Mouse (Mus musculus) liver, postnatal 0 days (tissue): ENCODE measurements around the gene Irf2bpl. TPM values are rescaled to one million over a fixed set of nuclear protein-coding genes. Genes with fewer than 3 reads are reported as not detected.

Source experiments
- ATAC-seq: fragments of 200-750 bp; cut with Nextera tagmentation; 2 replicates; pipeline ENCODE4 v1.8.0; 2017; ENCODE audit warnings: mild to moderate bottlenecking, moderate library complexity
- DNase-seq: peaks from one replicate; pipeline ENCODE4 v3.0.0-alpha.2; 2016
- H3K27ac ChIP-seq: fragments of 300-500 bp; sonication (generic); 2 replicates; pipeline ENCODE4 v1.5.1; 2014; ENCODE audit warnings: antibody characterized with exemption, moderate library complexity, mild to moderate bottlenecking, low read depth
- H3K27me3 ChIP-seq: fragments of 300-500 bp; sonication (generic); 2 replicates; pipeline ENCODE4 v1.6.1; 2014; ENCODE audit warnings: low read length, control low read depth, mixed read lengths; ENCODE audit not compliant: insufficient read depth
- H3K36me3 ChIP-seq: fragments of 300-500 bp; sonication (generic); replicated peaks from 2 replicates; pipeline ENCODE4 v1.6.1; 2014; ENCODE audit warnings: mild to moderate bottlenecking, control low read depth, low read length, moderate library complexity, mixed read lengths; ENCODE audit not compliant: insufficient read depth
- H3K4me1 ChIP-seq: fragments of 300-500 bp; sonication (generic); 2 replicates; pipeline ENCODE4 v1.6.1; 2014; ENCODE audit warnings: antibody characterized with exemption, mild to moderate bottlenecking, control low read depth; ENCODE audit not compliant: insufficient read depth
- H3K4me2 ChIP-seq: fragments of 300-500 bp; sonication (generic); 2 replicates; pipeline ENCODE4 v1.6.1; 2014; ENCODE audit warnings: low read depth, mild to moderate bottlenecking, low read length, moderate library complexity, mixed read lengths
- H3K4me3 ChIP-seq: fragments of 300-500 bp; sonication (generic); 2 replicates; pipeline ENCODE4 v1.5.1; 2014; ENCODE audit warnings: low read depth, low read length
- H3K9ac ChIP-seq: fragments of 300-500 bp; sonication (generic); replicated peaks from 2 replicates; pipeline ENCODE4 v1.6.1; 2014; ENCODE audit warnings: mild to moderate bottlenecking, moderate library complexity
- H3K9me3 ChIP-seq: fragments of 300-500 bp; sonication (generic); 2 replicates; pipeline ENCODE4 v1.6.1; 2016; ENCODE audit warnings: mild to moderate bottlenecking, control low read depth, low read length, mixed read lengths
- CTCF ChIP-seq: sonication (generic); IDR thresholded peaks from 2 replicates; pipeline ENCODE4 v1.5.1; 2016; ENCODE audit warnings: antibody characterized with exemption, low read depth
- EP300 ChIP-seq: IDR thresholded peaks from 2 replicates; pipeline ENCODE4 v1.6.1; 2016; ENCODE audit warnings: antibody characterized with exemption, low read depth, mild to moderate bottlenecking
- WGBS: fragments of 180-500 bp; shearing (Covaris S2); extraction: QIAGEN DNeasy Blood & Tissue Kit; methylation state at CpG from one replicate; pipeline ENCODE4 v1.1.7; 2014; ENCODE audit not compliant: insufficient replicate concordance; 5-methylcytosine and 5-hydroxymethylcytosine counted together
- polyA plus RNA-seq: library from polyadenylated mRNA; unstranded; fragments of >200 nt; fragmentation: Nextera tagmentation; extraction: Ambion mirVana; gene quantifications from 2 replicates; pipeline ENCODE4 v1.2.1, GENCODE M21; 2015

Irf2bpl gene
- polyA plus RNA-seq, 1 experiment from 2014 or later, result 5.0 TPM

- Histone ChIP-seq H3K27ac (peak overlapping the region; percentile 77), H3K9ac (0 out of 2 replicates have a peak overlapping the region, but pooled peaks have one; percentile 35), H3K36me3 (no peaks in the 10 kb centered on the region), H3K27me3 (no peaks in the 10 kb centered on the region), H3K4me1 (peaks cover 62% of the 10 kb centered on the region), H3K9me3 (no peaks in the 10 kb centered on the region), H3K4me3 (no peak overlapping the region), H3K4me2 (0 out of 2 replicates have a peak overlapping the region, but pooled peaks have one; percentile 0)
- ATAC-seq (peak; percentile 54), DNase-seq (peak; percentile 76)
- TF ChIP-seq CTCF, result no peak
- no peak; the same call in 1 of the 2 replicates for TF ChIP-seq EP300
- 15% methylated on average over 6 of the region's 6 CpGs for WGBS
Measured at GRCm38 (mm10) chr12:86833711-86834415, 50.7 kb downstream of the Irf2bpl start.

GRCm38 (mm10) chr12:86832551-86833182 lies 51.9 kb downstream of the Irf2bpl start:
- peak overlapping the region; percentile 56 for H3K9ac ChIP-seq
- H3K4me3 ChIP-seq, result no peak overlapping the region
- H3K4me2 ChIP-seq, result peak overlapping the region; percentile 70
- no peaks in the 10 kb centered on the region for H3K9me3 ChIP-seq
- no peak for DNase-seq
- H3K36me3 ChIP-seq, result no peaks in the 10 kb centered on the region
- peaks cover 62% of the 10 kb centered on the region for H3K4me1 ChIP-seq
- ATAC-seq, result no peak
- H3K27ac ChIP-seq, result peak overlapping the region; percentile 77
- H3K27me3 ChIP-seq, result no peaks in the 10 kb centered on the region
- WGBS, result 44% methylated on average over 11 of the region's 11 CpGs
- no peak for TF ChIP-seq EP300
- no peak for TF ChIP-seq CTCF

DNA sequence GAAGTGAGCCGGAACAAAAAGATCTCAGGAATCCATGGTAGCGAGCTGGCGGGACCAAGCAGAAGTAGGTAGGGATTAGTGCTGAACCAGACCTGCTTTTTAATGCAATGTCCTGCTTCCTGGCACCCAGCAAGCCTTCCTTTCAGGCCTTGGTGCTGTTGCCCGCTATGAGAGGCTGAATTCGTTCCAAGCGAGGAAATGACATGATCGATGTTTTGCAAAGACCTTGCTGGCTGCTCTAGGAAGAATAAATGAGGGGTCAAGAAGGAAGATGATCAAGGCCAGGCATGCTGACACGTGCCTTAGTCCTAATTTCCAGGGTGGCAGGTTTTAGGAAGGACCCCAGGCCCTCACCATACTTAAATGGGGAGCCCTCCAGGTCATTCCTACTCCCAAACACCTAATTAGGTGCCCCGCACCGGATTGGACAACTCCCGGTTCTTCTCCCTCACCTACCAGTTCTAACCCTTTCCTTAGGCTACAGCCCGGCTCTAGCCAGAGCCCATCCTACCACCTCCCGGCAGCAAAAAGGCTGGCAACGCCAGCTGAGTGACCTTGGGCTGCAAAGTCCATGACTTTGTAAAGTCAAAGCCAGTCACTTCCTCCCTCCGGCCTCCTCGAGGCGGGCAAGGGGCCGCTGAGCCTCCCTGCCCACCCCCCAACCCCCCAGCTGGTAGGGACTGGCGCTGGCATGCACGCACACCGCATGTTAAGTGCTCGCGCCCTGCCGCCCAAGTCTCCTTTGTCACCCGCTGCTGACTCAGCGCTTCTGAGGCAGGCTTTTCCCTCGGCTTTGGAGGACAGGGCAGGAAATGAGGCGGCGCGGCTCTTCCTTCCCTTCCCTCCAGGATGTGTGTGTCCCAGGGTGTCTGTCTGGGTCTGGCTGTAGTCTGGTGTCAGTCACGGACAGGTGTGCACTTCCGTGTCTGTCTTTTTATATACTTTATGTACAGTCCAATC lies 52.7 kb downstream of the Irf2bpl start:
- Histone ChIP-seq H3K4me1 (peaks cover 58% of the 10 kb centered on the region), H3K9me3 (no peaks in the 10 kb centered on the region), H3K4me2 (peak overlapping the region; percentile 70), H3K27ac (peak overlapping the region; percentile 77), H3K4me3 (peak overlapping the region; percentile 24), H3K36me3 (no peaks in the 10 kb centered on the region), H3K27me3 (no peaks in the 10 kb centered on the region), H3K9ac (peak overlapping the region; percentile 56)
- TF ChIP-seq EP300 (no peak), CTCF (no peak)
- WGBS, result 26% methylated on average over 32 of the region's 32 CpGs
- peak; percentile 8; the same call in 1 of the 2 replicates for ATAC-seq
- peak; percentile 75 for DNase-seq

Other genes starting within 250 kb of the Irf2bpl start
- gene Vash1, start 206.1 kb downstream of the Irf2bpl start, polyA plus RNA-seq, result 1.3 and 1.4 TPM in 2 replicates
- 0.80 and 0.99 TPM in 2 replicates for gene Angel1, start 158.3 kb downstream of the Irf2bpl start, polyA plus RNA-seq
- not detected in 2 replicates for gene Lrrc74a, start 150.4 kb downstream of the Irf2bpl start, polyA plus RNA-seq
- gene Cipc, start 62.2 kb upstream of the Irf2bpl start, polyA plus RNA-seq, result 4.4 and 4.7 TPM in 2 replicates
- gene Zdhhc22, start 105.6 kb upstream of the Irf2bpl start, polyA plus RNA-seq, result not detected in 2 replicates
- gene Tmem63c, start 136.5 kb upstream of the Irf2bpl start, polyA plus RNA-seq, result not detected in 2 replicates
- 0.06 TPM in 1 of 2 replicates, not detected in the other for gene Ngb, start 217.7 kb upstream of the Irf2bpl start, polyA plus RNA-seq